Mouse (Mus musculus) embryo, embryonic 11.5 days (tissue): ENCODE results near the gene Gm49354.

ENCODE experiments used
- DNase-seq: peaks from one replicate; pipeline ENCODE4 v3.0.0-alpha.2; 2012; ENCODE audit warnings: low read depth, low spot score

Gm49354 gene

GRCm38 (mm10) chr13:59710230-59710629 lies 71.8 kb downstream of the Gm49354 start, which contains the start of gene Spata31d1a:
Gene Spata31d1a, minus strand, starts transcription at chr13:59710330.
- DNase-seq = no peak
